Mouse (Mus musculus): ENCODE measurements around the gene Kcnn3. TPM values are rescaled to one million over a fixed set of nuclear protein-coding genes. Genes with fewer than 3 reads are reported as not detected.

Kcnn3 gene
- total RNA-seq, 1 experiment: 0.13 TPM

GRCm38 (mm10) chr3:89482249-89482648 is 37.7 kb upstream of the Kcnn3 start:
- H3K36me3 ChIP-seq (ENCODE audit: control insufficient read depth, insufficient read depth, low read length, poor library complexity, severe bottlenecking): no peaks in the 10 kb centered on the region
- in situ Hi-C loops (cut with MboI; ENCODE audit: low sequenced_read_pairs in 2 of 2, unreplicated experiment in 2 of 2): no loop called here
- no peak for DNase-seq (ENCODE audit: low read depth, low spot score)
- H3K9me3 ChIP-seq (ENCODE audit: control insufficient read depth, insufficient read depth, low read depth, low read length): no peaks in the 10 kb centered on the region
- no peak overlapping the region for H3K27ac ChIP-seq (ENCODE audit: insufficient read depth, low read depth, low read length, poor library complexity, severe bottlenecking)
- H3K4me3 ChIP-seq (ENCODE audit: insufficient read depth in 1 of 2, low read depth in 1 of 2, low read length in 2 of 2, poor library complexity in 1 of 2, severe bottlenecking in 1 of 2): no peak overlapping the region
- H3K9ac ChIP-seq (ENCODE audit: insufficient read depth, low read depth, low read length, poor library complexity, severe bottlenecking): no peak overlapping the region
- H3K4me1 ChIP-seq (ENCODE audit: control insufficient read depth in 2 of 2, insufficient read depth in 2 of 2, low read length in 2 of 2, poor library complexity in 1 of 2): no peaks in the 10 kb centered on the region
- TF ChIP-seq ZC3H11A (IDR thresholded peaks at IDR 0.05; ENCODE audit: borderline replicate concordance, low read depth, low read length) (no peak), CHD2 (IDR thresholded peaks at IDR 0.05; ENCODE audit: low read depth, low read length) (no peak), HCFC1 (IDR thresholded peaks at IDR 0.05; ENCODE audit: borderline replicate concordance, insufficient read depth, low read length) (no peak), ZNF384 (IDR thresholded peaks at IDR 0.05; ENCODE audit: low read depth, low read length) (no peak)

- no peaks in the 10 kb centered on the region for H3K4me1 ChIP-seq (ENCODE audit: control insufficient read depth in 2 of 2, insufficient read depth in 2 of 2, low read length in 2 of 2, poor library complexity in 1 of 2)
- DNase-seq (ENCODE audit: low read depth, low spot score): peak; percentile 77
- no peak for TF ChIP-seq MAFK (IDR thresholded peaks at IDR 0.05; ENCODE audit: insufficient read depth, low read depth, low read length)
- peak; percentile 92 for TF ChIP-seq ZC3H11A (IDR thresholded peaks at IDR 0.05; ENCODE audit: borderline replicate concordance, low read depth, low read length)
- 0 out of 2 replicates have a peak, but pooled peaks have one; percentile 28 for TF ChIP-seq HCFC1 (IDR thresholded peaks at IDR 0.05; ENCODE audit: borderline replicate concordance, insufficient read depth, low read length)
- peak overlapping the region; percentile 56; the same call in 1 of the 2 replicates for H3K9ac ChIP-seq (ENCODE audit: insufficient read depth, low read depth, low read length, poor library complexity, severe bottlenecking)
- H3K36me3 ChIP-seq (ENCODE audit: control insufficient read depth, insufficient read depth, low read length, poor library complexity, severe bottlenecking): no peaks in the 10 kb centered on the region
- no peaks in the 10 kb centered on the region for H3K9me3 ChIP-seq (ENCODE audit: control insufficient read depth, insufficient read depth, low read depth, low read length)
- in situ Hi-C loops (cut with MboI; ENCODE audit: low sequenced_read_pairs in 2 of 2, unreplicated experiment in 2 of 2): no loop called here
- no peak overlapping the region for H3K27ac ChIP-seq (ENCODE audit: insufficient read depth, low read depth, low read length, poor library complexity, severe bottlenecking)
- peak overlapping the region; percentile 29 to 35; a peak in 2 of 4 replicates for H3K4me3 ChIP-seq (ENCODE audit: insufficient read depth in 1 of 2, low read depth in 1 of 2, low read length in 2 of 2, poor library complexity in 1 of 2, severe bottlenecking in 1 of 2)
Observed at GRCm38 (mm10) chr3:89484766-89485524, 35.0 kb upstream of the Kcnn3 start.

GRCm38 (mm10) chr3:89486111-89486510 is 33.9 kb upstream of the Kcnn3 start:
- in situ Hi-C loops (cut with MboI; ENCODE audit: low sequenced_read_pairs in 2 of 2, unreplicated experiment in 2 of 2): no loop called here
- no peak overlapping the region for H3K9ac ChIP-seq (ENCODE audit: insufficient read depth, low read depth, low read length, poor library complexity, severe bottlenecking)
- DNase-seq (ENCODE audit: low read depth, low spot score): no peak
- no peaks in the 10 kb centered on the region for H3K36me3 ChIP-seq (ENCODE audit: control insufficient read depth, insufficient read depth, low read length, poor library complexity, severe bottlenecking)
- H3K9me3 ChIP-seq (ENCODE audit: control insufficient read depth, insufficient read depth, low read depth, low read length): no peaks in the 10 kb centered on the region
- no peak overlapping the region for H3K27ac ChIP-seq (ENCODE audit: insufficient read depth, low read depth, low read length, poor library complexity, severe bottlenecking)
- H3K4me3 ChIP-seq (ENCODE audit: insufficient read depth in 1 of 2, low read depth in 1 of 2, low read length in 2 of 2, poor library complexity in 1 of 2, severe bottlenecking in 1 of 2): no peak overlapping the region
- TF ChIP-seq MAFK (IDR thresholded peaks at IDR 0.05; ENCODE audit: insufficient read depth, low read depth, low read length): no peak
- no peak for TF ChIP-seq CHD2 (IDR thresholded peaks at IDR 0.05; ENCODE audit: low read depth, low read length)
- no peaks in the 10 kb centered on the region for H3K4me1 ChIP-seq (ENCODE audit: control insufficient read depth in 2 of 2, insufficient read depth in 2 of 2, low read length in 2 of 2, poor library complexity in 1 of 2)

- in situ Hi-C loops (cut with MboI; ENCODE audit: low sequenced_read_pairs in 2 of 2, unreplicated experiment in 2 of 2): no loop called here
- H3K9me3 ChIP-seq (ENCODE audit: control insufficient read depth, insufficient read depth, low read depth, low read length): no peaks in the 10 kb centered on the region
Observed at GRCm38 (mm10) chr3:89486916-89487702, 32.9 kb upstream of the Kcnn3 start.

More at GRCm38 (mm10) chr3:89486916-89487702, 32.9 kb upstream of the Kcnn3 start:
- TF ChIP-seq ZC3H11A (IDR thresholded peaks at IDR 0.05; ENCODE audit: borderline replicate concordance, low read depth, low read length) (no peak), HCFC1 (IDR thresholded peaks at IDR 0.05; ENCODE audit: borderline replicate concordance, insufficient read depth, low read length) (no peak), MAFK (IDR thresholded peaks at IDR 0.05; ENCODE audit: insufficient read depth, low read depth, low read length) (no peak), CHD2 (IDR thresholded peaks at IDR 0.05; ENCODE audit: low read depth, low read length) (no peak), ZNF384 (IDR thresholded peaks at IDR 0.05; ENCODE audit: low read depth, low read length) (no peak)
- H3K27ac ChIP-seq (ENCODE audit: insufficient read depth, low read depth, low read length, poor library complexity, severe bottlenecking): no peak overlapping the region
- no peak overlapping the region for H3K9ac ChIP-seq (ENCODE audit: insufficient read depth, low read depth, low read length, poor library complexity, severe bottlenecking)
- peaks cover 0 to 3% of the 10 kb centered on the region in 2 experiments; a peak in 1 of 4 replicates for H3K4me1 ChIP-seq (ENCODE audit: control insufficient read depth in 2 of 2, insufficient read depth in 2 of 2, low read length in 2 of 2, poor library complexity in 1 of 2)
- no peak overlapping the region for H3K4me3 ChIP-seq (ENCODE audit: insufficient read depth in 1 of 2, low read depth in 1 of 2, low read length in 2 of 2, poor library complexity in 1 of 2, severe bottlenecking in 1 of 2)
- H3K36me3 ChIP-seq (ENCODE audit: control insufficient read depth, insufficient read depth, low read length, poor library complexity, severe bottlenecking): no peaks in the 10 kb centered on the region
- no peak for DNase-seq (ENCODE audit: low read depth, low spot score)
